Mouse (Mus musculus) liver, postnatal 0 days (tissue): Measurements from ENCODE around the gene Ggnbp2. TPM values are rescaled to one million over a fixed set of nuclear protein-coding genes. Genes with fewer than 3 reads are reported as not detected.

ENCODE experiments used
- ATAC-seq: fragments of 200-750 bp; cut with Nextera tagmentation; 2 replicates; pipeline ENCODE4 v1.8.0; 2017; ENCODE audit warnings: mild to moderate bottlenecking, moderate library complexity
- DNase-seq: peaks from one replicate; pipeline ENCODE4 v3.0.0-alpha.2; 2016
- H3K27ac ChIP-seq: fragments of 300-500 bp; sonication (generic); 2 replicates; pipeline ENCODE4 v1.5.1; 2014; ENCODE audit warnings: antibody characterized with exemption, moderate library complexity, mild to moderate bottlenecking, low read depth
- H3K27me3 ChIP-seq: fragments of 300-500 bp; sonication (generic); 2 replicates; pipeline ENCODE4 v1.6.1; 2014; ENCODE audit warnings: low read length, control low read depth, mixed read lengths; ENCODE audit not compliant: insufficient read depth
- H3K36me3 ChIP-seq: fragments of 300-500 bp; sonication (generic); replicated peaks from 2 replicates; pipeline ENCODE4 v1.6.1; 2014; ENCODE audit warnings: mild to moderate bottlenecking, control low read depth, low read length, moderate library complexity, mixed read lengths; ENCODE audit not compliant: insufficient read depth
- H3K4me1 ChIP-seq: fragments of 300-500 bp; sonication (generic); 2 replicates; pipeline ENCODE4 v1.6.1; 2014; ENCODE audit warnings: antibody characterized with exemption, mild to moderate bottlenecking, control low read depth; ENCODE audit not compliant: insufficient read depth
- H3K4me2 ChIP-seq: fragments of 300-500 bp; sonication (generic); 2 replicates; pipeline ENCODE4 v1.6.1; 2014; ENCODE audit warnings: low read depth, mild to moderate bottlenecking, low read length, moderate library complexity, mixed read lengths
- H3K4me3 ChIP-seq: fragments of 300-500 bp; sonication (generic); 2 replicates; pipeline ENCODE4 v1.5.1; 2014; ENCODE audit warnings: low read depth, low read length
- H3K9ac ChIP-seq: fragments of 300-500 bp; sonication (generic); replicated peaks from 2 replicates; pipeline ENCODE4 v1.6.1; 2014; ENCODE audit warnings: mild to moderate bottlenecking, moderate library complexity
- H3K9me3 ChIP-seq: fragments of 300-500 bp; sonication (generic); 2 replicates; pipeline ENCODE4 v1.6.1; 2016; ENCODE audit warnings: mild to moderate bottlenecking, control low read depth, low read length, mixed read lengths
- CTCF ChIP-seq: sonication (generic); IDR thresholded peaks from 2 replicates; pipeline ENCODE4 v1.5.1; 2016; ENCODE audit warnings: antibody characterized with exemption, low read depth
- EP300 ChIP-seq: IDR thresholded peaks from 2 replicates; pipeline ENCODE4 v1.6.1; 2016; ENCODE audit warnings: antibody characterized with exemption, low read depth, mild to moderate bottlenecking
- WGBS: fragments of 180-500 bp; shearing (Covaris S2); extraction: QIAGEN DNeasy Blood & Tissue Kit; methylation state at CpG from one replicate; pipeline ENCODE4 v1.1.7; 2014; ENCODE audit not compliant: insufficient replicate concordance; 5-methylcytosine and 5-hydroxymethylcytosine counted together
- polyA plus RNA-seq: library from polyadenylated mRNA; unstranded; fragments of >200 nt; fragmentation: Nextera tagmentation; extraction: Ambion mirVana; gene quantifications from 2 replicates; pipeline ENCODE4 v1.2.1, GENCODE M21; 2015

The Ggnbp2 gene
- polyA plus RNA-seq, 1 experiment from 2014 or later: 44.7 TPM

DNA sequence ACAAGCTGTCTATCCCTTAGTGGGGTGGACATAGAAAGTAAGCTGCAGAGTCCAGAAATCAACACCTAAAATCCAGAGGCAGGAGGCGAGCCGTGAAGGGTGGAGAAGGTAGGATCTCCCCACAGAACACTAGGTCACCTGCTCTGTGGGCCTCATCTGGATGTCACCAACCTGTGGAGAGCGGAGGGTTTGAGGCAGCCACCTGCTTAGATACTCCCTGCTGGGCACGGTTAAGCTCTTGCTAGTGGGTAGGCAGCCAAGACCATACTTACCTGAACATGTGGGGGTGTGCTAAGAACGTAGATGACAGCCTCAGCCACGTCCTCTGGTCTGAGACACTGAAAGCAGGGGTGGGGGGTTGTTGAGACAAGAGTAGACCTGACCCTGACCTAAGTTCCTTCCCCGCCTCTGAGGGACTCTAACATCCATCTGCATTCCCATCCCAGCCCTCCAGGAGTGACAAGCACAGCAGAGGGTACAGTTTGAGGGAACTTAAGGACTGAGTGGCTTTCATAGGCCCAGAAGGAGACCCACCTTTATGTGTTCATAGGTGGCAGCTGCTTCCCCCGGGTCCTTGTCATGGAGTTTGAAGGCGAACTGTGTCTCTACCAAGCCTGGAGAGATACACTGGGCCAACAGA lies 49.4 kb downstream of the Ggnbp2 start:
- 84% methylated on average over 9 of the region's 9 CpGs for whole genome bisulfite sequencing
- TF ChIP-seq EP300 (no peak), CTCF (no peak)
- Histone ChIP-seq H3K27me3 (no peaks in the 10 kb centered on the region), H3K36me3 (peaks cover 51% of the 10 kb centered on the region), H3K4me2 (peak overlapping the region; percentile 99), H3K9me3 (no peaks in the 10 kb centered on the region), H3K9ac (peak overlapping the region; percentile 65; the same call in 1 of the 2 replicates), H3K4me1 (peaks cover 20% of the 10 kb centered on the region), H3K27ac (peak overlapping the region; percentile 92; the same call in 1 of the 2 replicates), H3K4me3 (peak overlapping the region; percentile 46)
- ATAC-seq (no peak), DNase-seq (no peak)

DNA sequence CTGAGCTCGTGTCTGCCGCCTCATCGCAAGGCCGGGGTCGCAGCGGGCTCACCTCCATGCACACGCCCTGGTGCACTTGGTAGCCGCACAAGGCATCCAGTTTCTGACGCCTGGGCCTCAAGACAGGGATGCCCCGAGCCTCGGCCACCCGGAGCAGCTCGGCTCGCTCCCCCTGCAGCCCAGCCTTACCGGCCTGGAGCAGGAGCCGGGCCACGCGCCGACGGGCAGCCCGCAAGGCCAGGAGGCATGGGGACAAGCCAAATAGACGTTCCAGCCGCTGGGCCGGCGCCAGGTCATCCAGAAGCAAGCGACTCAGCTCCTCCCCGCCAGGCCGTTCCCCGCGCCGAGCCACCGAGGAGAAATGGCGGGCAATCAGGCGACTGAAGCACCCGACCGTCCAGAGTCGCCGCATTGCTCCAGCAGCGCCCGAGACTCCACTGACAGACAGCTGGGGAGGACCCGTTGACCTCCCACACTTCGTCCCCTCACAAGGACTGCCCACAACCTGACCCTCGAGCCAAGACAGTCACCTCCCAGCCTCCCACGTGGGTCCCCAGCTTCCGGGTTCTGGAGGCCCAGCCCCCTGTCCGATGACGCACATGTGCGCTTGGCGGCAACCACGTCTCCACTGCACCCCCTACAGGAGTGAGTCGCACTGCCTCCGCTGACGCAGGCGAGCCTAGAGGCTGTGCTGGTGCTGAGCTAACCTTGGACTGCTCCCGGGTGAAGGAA lies 51.5 kb downstream of the Ggnbp2 start, which contains the start of gene Mrm1:
Gene Mrm1 (minus strand): TSS at position 555 of the 732 bp plus-strand sequence.
- H3K4me2 ChIP-seq: peak within 1 kb of the TSS; percentile 99
- H3K4me3 ChIP-seq: peak within 1 kb of the TSS; percentile 64
- H3K9me3 ChIP-seq: no peaks in the 10 kb centered on the region
- DNase-seq (peak; percentile 97), ATAC-seq (peak; percentile 71)
- under 1% methylated on average over 54 of the region's 55 CpGs for WGBS
- peaks cover 31% of the 10 kb centered on the region for H3K36me3 ChIP-seq
- H3K9ac ChIP-seq: peak within 1 kb of the TSS; percentile 85
- no peak for TF ChIP-seq EP300
- TF ChIP-seq CTCF: peak; percentile 98
- H3K27ac ChIP-seq: peak within 1 kb of the TSS; percentile 95
- peaks cover 12% of the 10 kb centered on the region for H3K4me1 ChIP-seq
- no peaks in the 10 kb centered on the region for H3K27me3 ChIP-seq

DNA sequence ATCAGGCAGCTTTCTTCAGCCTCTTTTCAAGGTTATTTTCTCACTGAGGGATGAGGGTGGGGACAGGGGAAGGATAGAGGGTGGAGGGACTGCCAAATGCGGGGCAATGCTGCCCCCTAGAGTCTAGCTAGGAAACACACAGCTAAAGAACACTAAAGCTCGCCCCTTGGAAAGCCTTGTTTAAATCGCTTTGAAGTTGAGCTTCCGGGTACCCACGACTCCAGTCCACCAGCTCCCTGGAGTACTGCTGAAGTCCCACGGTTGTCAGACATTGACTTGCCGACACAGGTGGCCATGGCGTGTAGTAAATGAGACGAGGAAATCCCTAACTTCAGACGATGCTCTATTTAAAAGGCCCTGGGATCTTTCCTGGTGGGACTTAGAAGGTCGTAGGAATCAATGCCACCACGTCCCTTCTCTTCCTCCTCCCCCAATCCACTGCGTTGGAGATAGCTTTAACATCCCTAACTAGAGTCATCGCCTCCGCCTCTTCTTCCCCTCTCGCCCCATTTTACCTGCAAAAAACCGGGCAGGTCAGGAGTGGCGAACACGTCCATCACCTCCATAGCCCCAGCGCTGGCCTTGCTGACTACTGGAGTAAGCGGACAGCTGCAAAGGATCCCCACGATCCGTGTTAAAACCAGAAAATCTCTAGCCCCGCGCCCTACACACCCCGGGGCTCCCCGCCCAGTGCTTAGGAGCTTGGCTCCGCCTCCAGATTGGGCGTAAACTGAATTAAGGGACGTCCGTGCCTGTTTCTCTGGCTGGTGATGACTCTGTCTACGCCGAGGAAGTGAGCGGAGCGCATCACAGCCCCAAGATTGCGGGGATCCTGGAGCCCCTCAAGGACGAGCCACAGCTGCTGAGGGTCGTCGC lies 52.3 kb downstream of the Ggnbp2 start:
- H3K27ac ChIP-seq: peak overlapping the region; percentile 95
- peak overlapping the region; percentile 64 for H3K4me3 ChIP-seq
- peaks cover 38% of the 10 kb centered on the region for H3K36me3 ChIP-seq
- H3K27me3 ChIP-seq: no peaks in the 10 kb centered on the region
- peak; percentile 87 for TF ChIP-seq CTCF
- TF ChIP-seq EP300: no peak
- peak overlapping the region; percentile 85 for H3K9ac ChIP-seq
- H3K4me2 ChIP-seq: peak overlapping the region; percentile 99
- DNase-seq (peak; percentile 85), ATAC-seq (peak; percentile 50)
- H3K9me3 ChIP-seq: no peaks in the 10 kb centered on the region
- 0% methylated on average over 39 of the region's 39 CpGs for WGBS
- H3K4me1 ChIP-seq: peaks cover 11% of the 10 kb centered on the region; the same call in 1 of the 2 replicates

DNA sequence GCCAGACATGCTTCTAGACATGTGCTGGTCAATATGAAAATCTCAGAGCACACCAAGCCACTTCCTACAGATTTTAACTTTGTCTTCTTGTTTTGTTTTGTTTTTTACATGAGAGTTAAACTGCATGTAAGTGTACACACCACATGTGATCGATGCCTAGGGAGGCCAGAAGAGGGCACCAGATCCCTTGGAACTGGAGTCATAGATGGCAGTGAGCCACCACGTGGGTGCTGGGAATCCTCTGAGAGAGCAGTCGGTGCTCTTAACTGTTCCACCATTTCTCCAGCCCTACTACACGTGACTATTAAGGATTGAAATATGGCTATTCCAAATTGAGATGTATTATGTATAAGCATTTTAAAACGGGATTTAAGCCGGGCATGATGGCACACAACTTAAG lies 53.3 kb downstream of the Ggnbp2 start:
- ATAC-seq (no peak), DNase-seq (no peak)
- Histone ChIP-seq H3K4me1 (peaks cover 11% of the 10 kb centered on the region; the same call in 1 of the 2 replicates), H3K4me2 (no peak overlapping the region), H3K9me3 (no peaks in the 10 kb centered on the region), H3K27ac (no peak overlapping the region), H3K4me3 (no peak overlapping the region), H3K36me3 (peaks cover 40% of the 10 kb centered on the region), H3K27me3 (no peaks in the 10 kb centered on the region), H3K9ac (no peak overlapping the region)
- 85% methylated on average over 6 of the region's 6 CpGs for WGBS
- no peak for TF ChIP-seq EP300
- peak; percentile 53 for TF ChIP-seq CTCF

DNA sequence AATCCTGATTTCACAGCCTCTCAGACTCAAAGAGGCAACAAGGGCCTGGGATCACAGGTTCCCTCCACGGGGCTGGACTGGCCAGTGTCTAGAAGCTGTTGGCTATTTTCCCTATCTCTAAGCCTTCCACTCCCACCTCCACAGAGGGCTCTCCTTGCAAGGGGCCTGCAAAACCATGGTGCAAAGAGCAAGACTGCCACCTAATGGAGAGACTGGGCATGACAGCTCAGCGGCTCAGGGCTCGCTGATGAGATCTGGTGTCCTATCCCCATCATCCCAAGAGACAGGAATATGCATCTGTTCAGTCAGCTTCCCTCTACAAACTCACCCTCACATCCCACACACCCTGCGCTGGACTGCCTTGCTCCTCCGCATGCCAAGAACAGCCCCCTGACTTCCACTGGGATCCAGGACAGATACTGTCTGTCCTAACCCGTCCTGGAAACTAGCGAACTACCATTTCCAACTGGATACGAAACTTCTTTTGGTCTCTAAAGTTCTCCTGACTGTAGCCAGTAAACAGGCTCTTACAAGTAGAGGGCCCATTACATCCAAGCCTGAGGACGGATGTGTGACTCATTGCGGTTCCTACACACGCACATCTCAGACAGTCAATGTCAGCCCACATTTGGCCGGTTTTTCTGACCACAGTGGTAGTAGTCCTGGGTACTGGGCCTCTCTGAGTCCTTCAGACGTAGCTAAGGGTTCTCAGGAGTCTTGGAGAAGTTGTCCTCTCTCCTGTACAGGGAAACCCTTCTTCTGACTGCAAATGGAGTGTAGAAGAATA lies 56.7 kb downstream of the Ggnbp2 start:
- Histone ChIP-seq H3K27me3 (no peaks in the 10 kb centered on the region), H3K27ac (no peak overlapping the region), H3K4me2 (no peak overlapping the region), H3K4me1 (peaks cover 6% of the 10 kb centered on the region; the same call in 1 of the 2 replicates), H3K36me3 (peaks cover 21% of the 10 kb centered on the region), H3K4me3 (no peak overlapping the region), H3K9ac (no peak overlapping the region), H3K9me3 (no peaks in the 10 kb centered on the region)
- 58% methylated on average over 13 of the region's 13 CpGs for WGBS
- no peak for ATAC-seq
- peak; percentile 87 for DNase-seq
- TF ChIP-seq EP300 (no peak), CTCF (peak; percentile 95)
